Mouse (Mus musculus): Measurements from ENCODE around the gene Krtap19-2. TPM values are rescaled to one million over a fixed set of nuclear protein-coding genes. Genes with fewer than 3 reads are reported as not detected.

Gene Krtap19-2
- polyA plus RNA-seq (2015; fragmentation: Nextera tagmentation; extraction: Ambion mirVana): not detected in 2 replicates

GRCm38 (mm10) chr16:88874169-88874568, at the start of gene Krtap19-2:
Gene Krtap19-2, minus strand, starts transcription at chr16:88874269.
- no peaks in the 10 kb centered on the region for H3K27me3 ChIP-seq (replicated peaks)
- no peaks in the 10 kb centered on the region for H3K4me1 ChIP-seq
- H3K4me2 ChIP-seq: no peak within 1 kb of the TSS
- ATAC-seq (ENCODE audit: insufficient read depth, low FRiP score, low read depth): no peak
- WGBS: 95% methylated on average over 3 of the region's 3 CpGs
- H3K27ac ChIP-seq: no peak within 1 kb of the TSS
- H3K9me3 ChIP-seq: no peaks in the 10 kb centered on the region
- no peak within 1 kb of the TSS for H3K9ac ChIP-seq
- H3K4me3 ChIP-seq (replicated peaks): no peak within 1 kb of the TSS
- H3K36me3 ChIP-seq: no peaks in the 10 kb centered on the region

GRCm38 (mm10) chr16:88896357-88896756, 22.3 kb upstream of the Krtap19-2 start, which contains the start of gene Krtap19-5:
Gene Krtap19-5, minus strand, starts transcription at chr16:88896457.
- no peak for ATAC-seq (ENCODE audit: insufficient read depth, low FRiP score, low read depth)
- H3K4me1 ChIP-seq: no peaks in the 10 kb centered on the region
- H3K27me3 ChIP-seq (replicated peaks): no peaks in the 10 kb centered on the region
- no peak within 1 kb of the TSS for H3K4me2 ChIP-seq
- H3K9me3 ChIP-seq: no peaks in the 10 kb centered on the region
- no peaks in the 10 kb centered on the region for H3K36me3 ChIP-seq
- 90% methylated on average over 6 of the region's 6 CpGs for WGBS
- H3K4me3 ChIP-seq (replicated peaks): no peak within 1 kb of the TSS
- no peak within 1 kb of the TSS for H3K27ac ChIP-seq
- H3K9ac ChIP-seq: no peak within 1 kb of the TSS

- no peaks in the 10 kb centered on the region for H3K27me3 ChIP-seq (replicated peaks)
- ATAC-seq (ENCODE audit: insufficient read depth, low FRiP score, low read depth): no peak
- 86% methylated on average over 6 of the region's 6 CpGs for WGBS
- H3K4me1 ChIP-seq: no peaks in the 10 kb centered on the region
- no peak overlapping the region for H3K9ac ChIP-seq
- H3K36me3 ChIP-seq: no peaks in the 10 kb centered on the region
- no peak overlapping the region for H3K4me3 ChIP-seq (replicated peaks)
- no peak overlapping the region for H3K4me2 ChIP-seq
- H3K27ac ChIP-seq: no peak overlapping the region
- H3K9me3 ChIP-seq: no peaks in the 10 kb centered on the region
Observed at GRCm38 (mm10) chr16:88886870-88887269, 12.8 kb upstream of the Krtap19-2 start.

- Histone ChIP-seq H3K9ac (no peak within 1 kb of the TSS), H3K27me3 (replicated peaks) (no peaks in the 10 kb centered on the region), H3K4me2 (no peak within 1 kb of the TSS), H3K9me3 (no peaks in the 10 kb centered on the region), H3K4me1 (no peaks in the 10 kb centered on the region), H3K4me3 (replicated peaks) (no peak within 1 kb of the TSS), H3K27ac (no peak within 1 kb of the TSS), H3K36me3 (no peaks in the 10 kb centered on the region)
- no peak for ATAC-seq (ENCODE audit: insufficient read depth, low FRiP score, low read depth)
- 85% methylated on average over 5 of the region's 5 CpGs for WGBS
Observed at GRCm38 (mm10) chr16:88884989-88885388, 10.9 kb upstream of the Krtap19-2 start, which contains the start of gene Krtap19-4. Gene Krtap19-4, minus strand, starts transcription at chr16:88885089.

GRCm38 (mm10) chr16:88877938-88878337, 3.9 kb upstream of the Krtap19-2 start, which contains the start of gene Krtap19-3:
Gene Krtap19-3, minus strand, starts transcription at chr16:88878038.
- no peak within 1 kb of the TSS for H3K4me2 ChIP-seq
- H3K9me3 ChIP-seq: no peaks in the 10 kb centered on the region
- no peak within 1 kb of the TSS for H3K9ac ChIP-seq
- no peak within 1 kb of the TSS for H3K4me3 ChIP-seq (replicated peaks)
- no peaks in the 10 kb centered on the region for H3K36me3 ChIP-seq
- 75% methylated on average over 2 of the region's 2 CpGs for WGBS
- no peaks in the 10 kb centered on the region for H3K4me1 ChIP-seq
- H3K27ac ChIP-seq: no peak within 1 kb of the TSS
- H3K27me3 ChIP-seq (replicated peaks): no peaks in the 10 kb centered on the region
- no peak for ATAC-seq (ENCODE audit: insufficient read depth, low FRiP score, low read depth)

GRCm38 (mm10) chr16:88869311-88869710, 4.8 kb downstream of the Krtap19-2 start, which contains the start of gene Krtap19-1:
Gene Krtap19-1, minus strand, starts transcription at chr16:88869411.
- no peak within 1 kb of the TSS for H3K4me2 ChIP-seq
- H3K27me3 ChIP-seq (replicated peaks): no peaks in the 10 kb centered on the region
- no peak for ATAC-seq (ENCODE audit: insufficient read depth, low FRiP score, low read depth)
- no peaks in the 10 kb centered on the region for H3K9me3 ChIP-seq
- no peak within 1 kb of the TSS for H3K27ac ChIP-seq
- H3K9ac ChIP-seq: no peak within 1 kb of the TSS
- 86% methylated on average over 6 of the region's 6 CpGs for WGBS
- H3K36me3 ChIP-seq: no peaks in the 10 kb centered on the region
- no peaks in the 10 kb centered on the region for H3K4me1 ChIP-seq
- H3K4me3 ChIP-seq (replicated peaks): no peak within 1 kb of the TSS

- H3K36me3 ChIP-seq: no peaks in the 10 kb centered on the region
- H3K9ac ChIP-seq: no peak overlapping the region
- no peaks in the 10 kb centered on the region for H3K9me3 ChIP-seq
- no peak for ATAC-seq (ENCODE audit: insufficient read depth, low FRiP score, low read depth)
- no peaks in the 10 kb centered on the region for H3K27me3 ChIP-seq (replicated peaks)
- no peak overlapping the region for H3K4me3 ChIP-seq (replicated peaks)
- no peak overlapping the region for H3K4me2 ChIP-seq
- no peak overlapping the region for H3K27ac ChIP-seq
- WGBS: 83% methylated on average over 4 of the region's 4 CpGs
- H3K4me1 ChIP-seq: no peaks in the 10 kb centered on the region
Observed at GRCm38 (mm10) chr16:88864887-88865407, 9.1 kb downstream of the Krtap19-2 start.

GRCm38 (mm10) chr16:88851450-88851849, 22.6 kb downstream of the Krtap19-2 start:
- no peaks in the 10 kb centered on the region for H3K4me1 ChIP-seq
- ATAC-seq (ENCODE audit: insufficient read depth, low FRiP score, low read depth): no peak
- H3K4me2 ChIP-seq: no peak overlapping the region
- no peaks in the 10 kb centered on the region for H3K36me3 ChIP-seq
- no peak overlapping the region for H3K9ac ChIP-seq
- 23% methylated on average over 5 of the region's 5 CpGs for WGBS
- no peaks in the 10 kb centered on the region for H3K9me3 ChIP-seq
- H3K4me3 ChIP-seq (replicated peaks): no peak overlapping the region
- H3K27ac ChIP-seq: no peak overlapping the region
- H3K27me3 ChIP-seq (replicated peaks): no peaks in the 10 kb centered on the region

GRCm38 (mm10) chr16:88848558-88848957, 25.5 kb downstream of the Krtap19-2 start:
- Histone ChIP-seq H3K36me3 (no peaks in the 10 kb centered on the region), H3K4me1 (no peaks in the 10 kb centered on the region), H3K4me3 (replicated peaks) (no peak overlapping the region), H3K27ac (no peak overlapping the region), H3K27me3 (replicated peaks) (no peaks in the 10 kb centered on the region), H3K9me3 (no peaks in the 10 kb centered on the region), H3K9ac (no peak overlapping the region), H3K4me2 (no peak overlapping the region)
- ATAC-seq (ENCODE audit: insufficient read depth, low FRiP score, low read depth): no peak
- WGBS: 68% methylated on average over 4 of the region's 4 CpGs

GRCm38 (mm10) chr16:88847363-88847762, 26.7 kb downstream of the Krtap19-2 start:
- H3K27me3 ChIP-seq (replicated peaks): no peaks in the 10 kb centered on the region
- H3K4me2 ChIP-seq: no peak overlapping the region
- ATAC-seq (ENCODE audit: insufficient read depth, low FRiP score, low read depth): no peak
- WGBS: 87% methylated on average over 1 of the region's 1 CpGs
- no peak overlapping the region for H3K9ac ChIP-seq
- no peak overlapping the region for H3K4me3 ChIP-seq (replicated peaks)
- no peaks in the 10 kb centered on the region for H3K36me3 ChIP-seq
- H3K9me3 ChIP-seq: no peaks in the 10 kb centered on the region
- H3K4me1 ChIP-seq: no peaks in the 10 kb centered on the region
- no peak overlapping the region for H3K27ac ChIP-seq

GRCm38 (mm10) chr16:88826978-88827377, 47.1 kb downstream of the Krtap19-2 start:
- no peak overlapping the region for H3K9ac ChIP-seq
- H3K36me3 ChIP-seq: no peaks in the 10 kb centered on the region
- H3K4me3 ChIP-seq (replicated peaks): no peak overlapping the region
- no peak overlapping the region for H3K27ac ChIP-seq
- WGBS: 51% methylated on average over 3 of the region's 3 CpGs
- no peak overlapping the region for H3K4me2 ChIP-seq
- ATAC-seq (ENCODE audit: insufficient read depth, low FRiP score, low read depth): no peak
- no peaks in the 10 kb centered on the region for H3K4me1 ChIP-seq
- H3K9me3 ChIP-seq: no peaks in the 10 kb centered on the region
- no peaks in the 10 kb centered on the region for H3K27me3 ChIP-seq (replicated peaks)

GRCm38 (mm10) chr16:88826095-88826652, 47.9 kb downstream of the Krtap19-2 start, which contains the start of gene Krtap14:
Gene Krtap14, minus strand, starts transcription at chr16:88826145.
- 85% methylated on average over 9 of the region's 9 CpGs for WGBS
- no peaks in the 10 kb centered on the region for H3K27me3 ChIP-seq (replicated peaks)
- ATAC-seq (ENCODE audit: insufficient read depth, low FRiP score, low read depth): no peak

More at GRCm38 (mm10) chr16:88826095-88826652, 47.9 kb downstream of the Krtap19-2 start, which contains the start of gene Krtap14:
- Histone ChIP-seq H3K4me1 (no peaks in the 10 kb centered on the region), H3K9me3 (no peaks in the 10 kb centered on the region), H3K4me2 (no peak within 1 kb of the TSS), H3K9ac (no peak within 1 kb of the TSS), H3K27ac (no peak within 1 kb of the TSS), H3K36me3 (no peaks in the 10 kb centered on the region), H3K4me3 (replicated peaks) (no peak within 1 kb of the TSS)

All from stomach, embryonic 15.5 days (tissue).